Mouse (Mus musculus) urinary bladder, adult 18-20 months (tissue): Measurements from ENCODE around the gene Zfp637.
A peak's percentile ranks its signal among the peaks of the same experiment; 100 is the strongest.
"Not testable (repeated sequence)": the region's sequence is repeated elsewhere in the genome, so short reads cannot be mapped to it uniquely, and the experiment has no call there.

ENCODE experiments used
- DNase-seq, 2 experiments: peaks; one replicate each; pipeline ENCODE4 v3.0.0; 2022; ENCODE audit warnings: low spot score in 2 of 2, mixed read lengths in 2 of 2

Gene Zfp637

DNA sequence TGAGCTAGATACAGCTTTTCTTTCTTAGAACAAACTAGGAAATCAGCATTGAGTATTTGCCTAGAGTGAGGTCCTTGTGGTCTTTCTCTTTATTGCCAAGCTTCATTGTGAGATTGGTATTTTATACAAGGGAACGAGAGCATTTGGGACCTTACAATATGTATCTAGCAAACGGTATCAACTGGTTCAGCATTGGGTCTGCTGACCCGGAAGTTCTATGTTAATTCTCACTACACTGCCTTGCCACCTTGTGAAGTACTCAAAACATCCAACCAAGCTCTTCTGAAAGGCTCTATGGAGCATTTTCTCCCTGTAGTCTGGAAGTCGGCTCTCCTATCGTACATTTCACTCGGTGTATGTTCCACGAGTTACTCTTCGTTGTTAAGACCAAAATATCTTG is 22.8 kb downstream of the Zfp637 start:
- no peak for DNase-seq

DNA sequence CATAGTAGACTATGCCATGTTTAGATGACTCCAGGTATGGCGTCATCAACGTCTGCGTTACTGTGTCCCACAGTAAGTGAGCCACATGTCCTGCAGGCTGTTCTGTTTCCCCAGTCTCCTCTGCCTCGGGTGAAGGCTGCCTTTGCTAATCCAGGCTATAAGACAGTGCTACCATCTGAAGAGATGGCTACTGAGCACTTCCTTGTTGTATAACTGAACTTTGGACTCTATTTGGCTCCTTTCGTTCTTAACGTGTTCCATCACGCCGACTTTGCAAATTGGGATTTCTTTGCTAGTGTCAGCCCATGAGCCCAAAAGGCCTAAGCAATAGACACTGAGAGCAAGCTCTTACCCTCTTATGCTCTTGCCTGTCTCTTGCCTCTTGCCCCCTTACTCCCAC is 27.2 kb downstream of the Zfp637 start:
- no peak for DNase-seq

DNA sequence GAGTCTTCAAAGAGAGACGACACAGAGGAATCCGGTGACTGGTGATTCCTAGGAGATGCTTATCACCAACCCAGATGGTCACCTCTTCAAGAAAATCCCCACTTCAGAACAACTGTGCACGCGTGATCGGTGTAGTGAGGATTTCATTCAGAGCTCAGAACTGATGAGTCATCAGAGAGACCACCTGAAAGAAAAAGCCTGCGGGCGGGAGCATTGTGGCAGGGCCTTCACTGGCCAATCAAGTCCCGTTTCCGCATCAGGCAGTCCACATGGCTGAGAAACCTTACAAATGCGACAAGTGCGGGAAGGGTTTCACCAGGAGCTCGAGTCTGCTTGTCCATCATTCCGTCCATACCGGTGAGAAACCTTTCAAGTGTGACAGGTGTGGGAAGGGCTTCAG is 30.1 kb downstream of the Zfp637 start:
- DNase-seq, result no peak

DNA sequence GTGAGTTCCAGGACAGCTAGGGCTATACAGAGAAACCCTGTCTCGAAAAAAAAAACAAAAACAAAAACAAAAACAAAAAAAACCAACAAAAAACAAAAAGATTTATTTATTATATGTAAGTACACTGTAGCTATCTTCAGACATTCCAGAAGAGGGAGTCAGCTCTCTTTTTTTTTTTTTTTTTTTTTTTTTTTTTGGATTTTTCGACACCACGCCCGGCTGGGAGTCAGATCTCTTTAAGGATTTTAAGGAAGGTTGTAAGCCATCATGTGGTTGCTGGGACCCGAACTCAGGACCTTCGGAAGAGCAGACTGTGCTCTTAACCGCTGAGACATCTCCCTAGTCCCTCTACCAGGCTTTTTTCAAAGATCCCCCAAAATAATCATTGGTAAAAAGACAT is 32.5 kb downstream of the Zfp637 start:
- DNase-seq, result not testable (repeated sequence)

DNA sequence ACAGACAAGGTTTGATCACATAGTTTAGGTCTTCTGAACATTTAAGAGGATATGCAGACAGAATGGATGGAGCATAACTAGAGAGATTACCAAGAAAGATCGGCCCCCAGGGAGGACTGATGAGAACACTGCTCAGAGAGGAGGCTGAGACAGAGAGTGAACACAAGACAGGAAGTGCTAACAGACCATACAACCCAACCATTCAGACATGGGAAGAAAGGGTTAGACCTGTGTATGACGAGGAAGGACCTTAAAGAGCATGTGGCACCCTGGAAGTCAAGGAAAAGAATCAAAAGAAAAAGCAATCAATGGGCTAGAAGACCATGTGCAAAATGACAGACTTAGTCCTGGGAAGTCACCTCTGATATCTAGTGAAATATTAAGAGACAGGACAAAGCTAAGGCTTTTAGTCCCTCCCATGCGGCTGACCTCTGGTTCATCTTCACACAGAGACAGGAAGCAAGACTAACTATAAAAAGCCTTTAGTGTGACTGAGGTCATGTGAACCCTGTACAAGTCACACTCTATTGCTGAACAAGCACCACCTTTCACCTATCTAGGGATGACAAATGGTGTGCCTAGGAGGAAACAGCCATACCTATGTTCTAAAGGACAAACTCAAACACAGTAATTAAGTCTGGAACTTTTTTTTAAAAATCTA is 33.8 kb downstream of the Zfp637 start:
- DNase-seq, result no peak

DNA sequence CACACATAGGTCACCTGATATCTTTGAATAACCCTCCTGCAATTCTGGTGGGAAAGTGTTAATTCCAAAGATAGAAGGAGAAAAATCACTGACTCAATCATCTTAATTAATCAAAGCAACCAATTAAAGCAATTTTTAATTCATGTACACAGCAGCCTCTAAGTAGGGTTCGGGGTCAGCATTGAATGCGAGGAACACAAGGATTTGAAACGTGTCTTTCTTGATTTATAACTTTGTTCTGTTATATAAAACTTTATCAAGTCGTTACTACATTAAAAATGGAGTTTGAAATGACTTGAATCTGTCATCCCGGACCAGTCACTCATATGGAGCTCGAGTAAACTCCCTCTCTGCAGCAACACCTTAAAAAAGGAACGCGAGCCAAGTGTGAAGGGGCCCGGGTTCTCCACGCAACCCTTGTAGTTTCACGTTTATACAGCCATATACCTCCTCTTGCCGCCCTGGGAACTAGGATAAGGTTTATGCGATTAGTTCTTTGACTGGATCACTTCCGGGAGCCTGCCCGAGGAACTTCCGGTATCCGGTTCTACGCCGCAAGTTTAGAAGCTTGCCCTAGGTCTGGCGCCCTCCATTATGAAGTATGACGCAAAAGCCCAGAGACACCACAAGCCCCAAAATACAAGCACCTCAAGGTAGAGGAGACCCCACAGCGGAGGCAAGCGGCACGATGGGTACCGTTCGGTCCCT is 37.9 kb downstream of the Zfp637 start:
- peak in 1 of 2 experiments; percentile 88 for DNase-seq

DNA sequence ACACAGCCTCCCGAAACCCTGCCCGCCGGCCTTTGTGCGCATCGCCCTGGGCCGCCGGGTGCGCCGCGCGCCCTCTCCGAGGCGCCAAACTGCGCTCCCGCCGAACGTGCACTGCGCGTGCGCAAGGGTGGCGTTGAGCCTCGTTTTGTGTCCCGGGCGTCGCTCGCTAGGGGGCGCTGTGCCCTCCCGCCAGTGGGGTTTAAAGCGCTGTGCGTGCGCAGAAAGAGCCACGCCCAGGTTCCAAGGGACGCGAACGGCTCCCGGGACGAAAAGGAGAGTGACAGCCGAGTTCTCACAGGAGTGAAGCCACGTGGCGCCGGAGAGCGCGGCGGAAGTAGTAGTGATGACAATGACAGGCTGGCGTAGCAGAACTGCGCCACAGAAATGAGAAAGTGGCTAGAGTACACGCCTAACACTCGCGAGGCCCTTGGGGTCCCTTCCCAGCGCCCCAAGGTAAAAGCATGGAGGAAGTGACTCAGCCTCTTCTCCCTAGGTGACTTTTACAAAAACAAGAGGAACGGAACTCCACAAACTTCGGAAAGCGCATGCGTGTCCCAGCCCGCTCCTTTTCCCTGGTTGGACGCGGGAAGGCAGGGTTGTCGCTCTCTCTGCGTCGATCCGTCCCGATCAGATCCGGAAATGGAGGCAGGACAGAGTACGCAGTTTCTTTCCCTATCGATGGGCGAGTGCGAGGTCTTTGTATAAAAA is 38.6 kb downstream of the Zfp637 start:
- DNase-seq, result peak; percentile 98 to 99

DNA sequence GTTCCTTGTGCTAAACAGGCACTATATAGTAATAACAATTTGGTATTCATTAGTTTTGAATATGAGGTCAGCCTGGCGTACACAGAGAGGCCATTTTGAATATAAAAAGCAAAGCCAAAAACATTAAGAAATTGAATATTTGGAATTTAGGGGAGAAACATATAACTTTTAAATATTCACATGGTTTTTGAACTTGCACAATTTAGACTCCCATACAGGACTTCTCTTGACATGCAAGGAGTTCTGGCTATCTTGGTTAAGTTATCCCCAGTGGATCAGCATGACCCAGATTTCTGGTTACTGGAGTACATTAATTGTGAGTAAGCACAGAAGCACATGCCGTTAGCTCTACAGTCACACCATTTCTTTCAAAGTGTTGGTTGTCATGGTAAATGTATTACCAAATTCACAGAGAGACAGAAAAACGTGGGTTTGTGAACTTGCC is 39.4 kb downstream of the Zfp637 start:
- DNase-seq, result no peak

DNA sequence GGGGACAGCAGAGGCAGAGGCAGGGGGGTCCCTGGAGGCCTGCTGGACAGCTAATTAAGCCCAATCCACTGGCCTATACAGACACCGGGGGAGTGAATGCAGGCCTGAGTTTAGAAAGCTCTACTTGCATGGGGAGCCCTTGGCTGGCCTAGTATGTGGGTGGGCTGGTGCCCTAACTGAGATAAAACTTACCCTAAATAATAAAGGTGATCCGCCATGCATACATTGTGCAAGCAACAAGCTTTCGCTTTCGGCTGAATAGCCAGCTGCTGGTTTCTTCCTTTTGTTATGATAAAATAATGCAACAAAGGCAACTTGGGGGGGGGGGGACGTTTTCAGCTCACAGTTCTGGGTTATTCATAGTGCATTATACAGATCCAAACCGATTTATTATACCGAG is 40.2 kb downstream of the Zfp637 start:
- no peak for DNase-seq

DNA sequence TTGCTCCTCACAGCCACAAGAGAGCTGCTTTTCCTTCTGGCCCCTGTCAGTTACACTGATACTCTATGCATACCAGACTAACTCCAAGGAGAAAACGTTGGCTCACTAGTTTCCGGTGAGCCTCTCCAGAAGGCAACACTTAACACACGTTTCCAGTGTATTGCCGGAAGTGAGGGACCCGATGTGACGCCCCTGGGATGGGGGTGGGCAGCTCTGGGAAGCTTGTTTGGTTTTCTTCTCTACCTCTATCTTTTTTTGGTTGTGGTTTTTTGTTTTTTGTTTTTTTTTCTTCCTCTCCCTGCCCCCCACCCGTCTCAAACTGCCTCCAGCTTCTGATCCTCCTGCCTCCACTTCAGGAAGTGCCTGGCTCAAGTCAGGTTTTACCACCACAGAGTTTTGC is 41.0 kb downstream of the Zfp637 start:
- no peak for DNase-seq

DNA sequence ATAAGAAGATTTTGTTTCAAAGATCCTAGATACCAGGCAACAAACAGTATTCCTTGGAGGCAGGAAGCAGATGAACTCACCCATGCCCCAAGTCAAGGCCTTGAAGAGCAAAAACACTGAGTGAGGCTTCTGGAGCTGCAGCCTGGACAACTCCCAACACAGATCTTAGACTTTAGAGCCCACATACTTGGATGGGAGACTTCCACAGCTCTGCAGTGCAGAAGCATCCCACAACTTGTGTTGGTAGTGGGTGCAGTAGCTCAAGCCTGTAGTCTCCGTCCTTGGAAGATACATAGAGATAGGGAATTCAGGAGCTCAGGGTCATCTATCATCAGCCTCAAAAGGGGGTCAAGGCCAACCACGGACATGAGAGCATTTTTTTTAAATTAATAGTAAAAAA is 45.0 kb downstream of the Zfp637 start:
- no peak for DNase-seq

DNA sequence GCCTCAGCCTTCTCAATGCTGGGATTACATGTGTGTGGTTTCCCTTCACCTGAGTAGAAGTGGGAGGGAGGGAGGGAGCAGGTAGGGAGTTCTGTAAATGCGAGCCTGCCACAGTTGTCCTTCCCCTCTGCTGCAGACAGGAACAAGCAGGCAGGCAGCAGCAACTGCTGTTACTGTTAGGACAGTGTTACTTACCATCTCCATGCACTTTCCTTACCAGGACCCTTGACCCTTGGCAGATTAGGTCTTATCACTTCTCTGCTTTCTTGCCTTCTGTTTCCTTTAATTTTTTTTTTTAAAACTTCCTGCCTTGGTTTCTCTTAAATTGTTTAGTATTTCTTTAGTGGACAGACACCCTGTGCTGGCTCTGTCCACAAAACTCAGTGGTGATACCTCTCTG is 47.1 kb downstream of the Zfp637 start:
- DNase-seq, result no peak

DNA sequence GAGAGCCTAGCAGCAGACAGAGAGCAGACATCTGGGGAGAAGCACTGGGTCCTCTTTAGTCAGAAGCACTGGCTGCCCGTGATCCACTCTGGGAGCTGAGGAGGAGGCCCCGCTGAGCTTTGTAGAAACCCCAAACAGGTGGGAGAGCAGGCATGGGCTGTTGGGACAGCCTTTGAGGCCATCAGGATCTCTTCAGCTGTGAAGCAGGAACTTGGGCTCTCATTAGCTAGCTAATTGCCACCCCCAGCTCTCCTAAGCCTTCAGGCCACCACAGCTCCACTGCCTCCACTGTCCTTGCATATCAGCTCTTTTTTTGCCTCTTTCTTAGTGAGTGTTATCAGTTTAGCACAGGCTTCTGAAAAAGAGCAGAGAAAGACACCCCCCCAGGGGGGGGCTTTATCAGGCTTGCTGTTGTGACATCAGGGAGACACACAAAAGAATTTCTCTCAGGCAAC is 47.7 kb downstream of the Zfp637 start:
- DNase-seq, result no peak

DNA sequence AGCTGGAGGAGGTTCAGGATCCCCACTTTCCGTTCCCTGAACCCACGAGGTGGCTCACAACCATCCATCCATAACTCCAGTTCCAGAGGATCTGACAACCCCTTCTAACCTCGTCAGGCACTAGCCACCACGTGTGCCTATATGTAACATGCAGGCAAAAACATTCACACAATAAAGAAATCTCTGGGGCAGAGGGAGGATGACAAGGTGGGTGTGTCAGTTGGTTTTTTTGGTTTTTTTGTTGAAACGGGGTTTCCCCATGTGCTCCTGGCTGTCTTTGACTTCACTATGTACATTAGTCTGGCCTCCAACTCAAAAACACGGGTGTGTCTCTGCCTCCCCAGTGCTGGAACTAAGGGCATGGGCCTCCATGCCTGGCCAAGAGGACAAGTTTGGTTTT is 49.3 kb downstream of the Zfp637 start:
- DNase-seq, result no peak

DNA sequence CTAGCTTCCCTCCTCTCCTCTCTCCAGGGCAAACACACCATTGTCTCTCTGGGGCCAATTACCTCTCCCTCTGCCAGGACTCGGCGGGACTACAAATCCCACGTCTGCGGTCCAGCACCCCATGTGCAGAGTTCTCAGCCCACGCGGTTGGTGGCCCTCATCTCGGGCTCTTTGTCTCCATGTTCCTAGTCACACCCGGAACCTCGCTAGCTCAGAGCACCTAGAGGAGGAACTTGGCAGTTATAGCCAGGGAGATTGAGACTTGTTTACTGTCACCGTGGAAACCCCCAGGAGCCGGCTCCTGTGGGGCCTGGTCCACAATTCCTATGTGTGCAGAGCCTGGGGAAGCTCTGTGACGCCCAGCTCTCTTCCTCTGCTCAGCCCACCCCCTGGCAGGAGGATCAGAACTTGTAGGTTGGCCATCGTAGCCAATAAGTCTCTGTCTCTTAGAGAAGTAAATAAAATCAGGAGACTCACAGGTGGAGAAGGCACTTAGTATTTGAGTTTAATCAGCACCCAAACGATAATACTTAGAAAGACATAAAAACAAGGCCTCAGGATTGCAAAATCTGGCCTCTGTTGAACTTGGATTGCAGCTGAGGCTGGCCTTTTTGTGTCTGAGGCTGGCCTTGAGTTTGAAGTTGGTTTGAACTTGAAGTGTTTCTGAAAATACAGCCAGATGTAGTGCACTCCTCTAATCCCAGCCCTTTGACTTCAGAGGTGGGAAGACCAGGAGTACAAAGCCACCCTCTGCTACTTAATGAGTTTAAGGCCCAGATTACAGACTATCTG is 50.6 kb downstream of the Zfp637 start:
- DNase-seq, result no peak

DNA sequence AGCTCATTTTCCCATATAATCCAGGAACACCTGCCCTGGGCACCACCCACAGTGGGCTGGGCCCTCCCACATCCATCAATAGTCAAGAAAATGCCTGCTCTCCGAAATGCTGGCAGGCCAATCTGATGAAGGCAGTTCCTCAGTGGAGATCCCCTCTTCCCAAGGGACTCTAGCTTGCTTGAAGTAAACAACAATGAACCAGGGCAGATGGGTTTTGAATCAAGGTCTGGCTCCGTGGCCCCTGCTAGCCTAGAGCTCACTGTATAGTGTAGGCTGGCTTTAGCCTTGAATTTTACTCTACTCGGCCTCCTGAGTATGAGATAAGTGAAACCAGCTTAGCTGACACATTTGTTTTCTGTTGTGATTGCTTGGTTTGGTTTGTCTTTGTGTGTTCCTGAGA is 51.4 kb downstream of the Zfp637 start:
- DNase-seq, result no peak

DNA sequence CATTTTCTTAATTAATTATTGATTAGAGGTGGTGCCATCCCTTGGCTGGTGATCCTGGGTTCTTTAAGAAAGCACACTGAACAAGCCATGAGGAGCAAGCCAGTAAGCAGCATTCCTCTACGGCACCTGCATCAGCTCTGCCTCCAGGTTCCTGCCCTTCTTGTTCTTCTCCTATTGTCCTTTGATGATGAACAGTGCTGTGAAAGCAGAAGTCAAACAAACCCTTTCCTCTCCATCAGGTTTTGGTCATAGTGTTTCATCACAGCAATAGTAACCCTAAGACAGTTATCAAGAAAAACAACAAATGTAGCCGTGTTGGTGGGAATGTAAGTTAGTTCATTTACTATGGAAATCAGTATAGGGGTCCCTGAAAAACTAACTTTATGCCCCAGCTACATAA is 52.5 kb downstream of the Zfp637 start:
- no peak for DNase-seq
